Mouse (Mus musculus) right cerebral cortex, postnatal 10 days (tissue): ENCODE results near the gene Dcaf10.
A peak's percentile ranks its signal among the peaks of the same experiment; 100 is the strongest.
"Not testable (repeated sequence)": the region's sequence is repeated elsewhere in the genome, so short reads cannot be mapped to it uniquely, and the experiment has no call there.

ENCODE experiments used
- DNase-seq, 2 experiments: peaks; one replicate each; pipeline ENCODE4 v3.0.0; 2021; ENCODE audit warnings: low spot score in 2 of 2

The Dcaf10 gene

GRCm38 (mm10) chr4:45393658-45394057 is 51.8 kb downstream of the Dcaf10 start:
- no peak for DNase-seq

GRCm38 (mm10) chr4:45396211-45396610 is 54.3 kb downstream of the Dcaf10 start:
- not testable (repeated sequence) for DNase-seq

GRCm38 (mm10) chr4:45398315-45398714 is 56.4 kb downstream of the Dcaf10 start:
- not testable (repeated sequence) for DNase-seq

GRCm38 (mm10) chr4:45399421-45400210 is 57.7 kb downstream of the Dcaf10 start:
- DNase-seq: no peak

GRCm38 (mm10) chr4:45402281-45402680 is 60.4 kb downstream of the Dcaf10 start:
- DNase-seq: no peak

- DNase-seq: no peak
These were observed 61.1 kb downstream of the Dcaf10 start for GRCm38 (mm10) chr4:45402878-45403498.

- no peak for DNase-seq
These were observed 61.6 kb downstream of the Dcaf10 start for GRCm38 (mm10) chr4:45403499-45403878.

- no peak for DNase-seq
These were observed 62.2 kb downstream of the Dcaf10 start for GRCm38 (mm10) chr4:45404086-45404485.

GRCm38 (mm10) chr4:45405315-45405714 is 63.4 kb downstream of the Dcaf10 start:
- DNase-seq: peak in 1 of 2 experiments; percentile 11

- peak in 1 of 2 experiments; percentile 18 for DNase-seq
These were observed 64.5 kb downstream of the Dcaf10 start for GRCm38 (mm10) chr4:45406397-45406796.

GRCm38 (mm10) chr4:45407001-45407702 is 65.3 kb downstream of the Dcaf10 start:
- DNase-seq: peak in 1 of 2 experiments; percentile 6

- DNase-seq: no peak
These were observed 65.9 kb downstream of the Dcaf10 start for GRCm38 (mm10) chr4:45407703-45408334.

GRCm38 (mm10) chr4:45408427-45409132 is 66.7 kb downstream of the Dcaf10 start, which contains the start of gene Slc25a51:
Slc25a51 (minus strand) TSS chr4:45408766.
- DNase-seq: peak; percentile 89 to 92

- DNase-seq: peak; percentile 53 to 56
These were observed 67.4 kb downstream of the Dcaf10 start for GRCm38 (mm10) chr4:45409270-45409669.

GRCm38 (mm10) chr4:45411181-45411790 is 69.4 kb downstream of the Dcaf10 start:
- DNase-seq: no peak

GRCm38 (mm10) chr4:45412433-45413192 is 70.7 kb downstream of the Dcaf10 start:
- DNase-seq: no peak

GRCm38 (mm10) chr4:45413674-45414338 is 71.9 kb downstream of the Dcaf10 start:
- no peak for DNase-seq

GRCm38 (mm10) chr4:45416314-45416713 is 74.4 kb downstream of the Dcaf10 start:
- DNase-seq: no peak

GRCm38 (mm10) chr4:45418229-45418950 is 76.5 kb downstream of the Dcaf10 start:
- peak; percentile 63 to 77 for DNase-seq
